Mouse (Mus musculus): Measurements from ENCODE around the gene Slc46a1. TPM values are rescaled to one million over a fixed set of nuclear protein-coding genes. Genes with fewer than 3 reads are reported as not detected.

Slc46a1 gene
- polyA plus RNA-seq, 1 experiment from 2014 or later = 15.7 TPM

GRCm38 (mm10) chr11:78495904-78496303 is 30.4 kb downstream of the Slc46a1 start:
- Histone ChIP-seq H3K4me2 (peak overlapping the region; percentile 91), H3K9ac (peak overlapping the region; percentile 96), H3K27ac (no peak overlapping the region), H3K27me3 (peaks cover 40% of the 10 kb centered on the region), H3K9me3 (replicated peaks) (no peaks in the 10 kb centered on the region), H3K36me3 (ENCODE audit: poor library complexity, severe bottlenecking) (no peaks in the 10 kb centered on the region), H3K4me1 (peaks cover 27% of the 10 kb centered on the region), H3K4me3 (peak overlapping the region; percentile 91)
- 7% methylated on average over 6 of the region's 6 CpGs for WGBS
- no peak for ATAC-seq

GRCm38 (mm10) chr11:78497071-78497541 is 31.6 kb downstream of the Slc46a1 start:
- WGBS = 0% methylated on average over 42 of the region's 44 CpGs
- peak overlapping the region; percentile 91 for H3K4me3 ChIP-seq
- no peaks in the 10 kb centered on the region for H3K9me3 ChIP-seq (replicated peaks)
- peak overlapping the region; percentile 91 for H3K4me2 ChIP-seq
- peaks cover 32% of the 10 kb centered on the region for H3K27me3 ChIP-seq
- ATAC-seq = peak; percentile 67
- no peaks in the 10 kb centered on the region for H3K36me3 ChIP-seq (ENCODE audit: poor library complexity, severe bottlenecking)
- peaks cover 21% of the 10 kb centered on the region for H3K4me1 ChIP-seq
- H3K27ac ChIP-seq = peak overlapping the region; percentile 88
- H3K9ac ChIP-seq = peak overlapping the region; percentile 96

GRCm38 (mm10) chr11:78497544-78498522 is 32.3 kb downstream of the Slc46a1 start, which contains the start of gene Sarm1:
Sarm1 (minus strand) TSS chr11:78497754.
- WGBS = 2% methylated on average over 35 of the region's 36 CpGs
- Histone ChIP-seq H3K4me1 (peaks cover 21% of the 10 kb centered on the region), H3K4me3 (peak within 1 kb of the TSS; percentile 91), H3K27ac (peak within 1 kb of the TSS; percentile 88), H3K9ac (peak within 1 kb of the TSS; percentile 96), H3K36me3 (ENCODE audit: poor library complexity, severe bottlenecking) (no peaks in the 10 kb centered on the region), H3K27me3 (peaks cover 32% of the 10 kb centered on the region), H3K4me2 (peak within 1 kb of the TSS; percentile 91), H3K9me3 (replicated peaks) (no peaks in the 10 kb centered on the region)
- peak; percentile 98 for ATAC-seq

DNA sequence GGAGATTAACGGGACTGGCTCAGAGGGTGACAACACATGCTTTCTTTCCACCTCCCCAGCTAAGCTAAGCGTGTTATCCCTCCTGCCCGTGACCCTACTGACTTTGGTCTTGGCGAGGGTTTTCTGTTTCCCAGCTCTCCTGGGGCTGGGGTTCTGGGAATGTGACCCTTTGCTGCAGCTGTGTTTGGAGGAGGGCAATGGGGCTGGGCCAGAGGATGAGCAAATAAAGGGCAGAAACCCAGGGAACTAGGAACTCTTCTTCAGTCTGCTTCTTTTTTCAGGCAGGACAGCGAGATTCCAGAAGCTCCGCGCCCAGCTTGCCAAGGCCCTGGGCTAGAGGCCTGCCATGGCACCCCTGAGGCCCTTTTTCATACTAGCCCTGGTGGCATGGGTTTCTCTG is 33.5 kb downstream of the Slc46a1 start, which contains the start of gene Vtn:
Gene Vtn (plus strand): TSS at position 88 of the 400 bp plus-strand sequence.
- peaks cover 21% of the 10 kb centered on the region for H3K4me1 ChIP-seq
- ATAC-seq = no peak

GRCm38 (mm10) chr11:78499543-78499942 is 34.0 kb downstream of the Slc46a1 start:
- Histone ChIP-seq H3K4me1 (peaks cover 21% of the 10 kb centered on the region), H3K4me3 (no peak overlapping the region; the same call in 1 of the 2 replicates), H3K4me2 (no peak overlapping the region), H3K36me3 (ENCODE audit: poor library complexity, severe bottlenecking) (no peaks in the 10 kb centered on the region), H3K27ac (no peak overlapping the region), H3K9ac (no peak overlapping the region), H3K9me3 (replicated peaks) (no peaks in the 10 kb centered on the region), H3K27me3 (peaks cover 30% of the 10 kb centered on the region)
- ATAC-seq = no peak
- WGBS = 48% methylated on average over 16 of the region's 16 CpGs

More for the DNA sequence above, 33.5 kb downstream of the Slc46a1 start, which contains the start of gene Vtn:
- H3K27ac ChIP-seq = peak within 1 kb of the TSS; percentile 88
- H3K9me3 ChIP-seq (replicated peaks) = no peaks in the 10 kb centered on the region
- peaks cover 32% of the 10 kb centered on the region for H3K27me3 ChIP-seq
- H3K4me3 ChIP-seq = peak within 1 kb of the TSS; percentile 91
- H3K9ac ChIP-seq = peak within 1 kb of the TSS; percentile 96
- H3K4me2 ChIP-seq = peak within 1 kb of the TSS; percentile 91
- H3K36me3 ChIP-seq (ENCODE audit: poor library complexity, severe bottlenecking) = no peaks in the 10 kb centered on the region
- 63% methylated on average over 7 of the region's 7 CpGs for WGBS

DNA sequence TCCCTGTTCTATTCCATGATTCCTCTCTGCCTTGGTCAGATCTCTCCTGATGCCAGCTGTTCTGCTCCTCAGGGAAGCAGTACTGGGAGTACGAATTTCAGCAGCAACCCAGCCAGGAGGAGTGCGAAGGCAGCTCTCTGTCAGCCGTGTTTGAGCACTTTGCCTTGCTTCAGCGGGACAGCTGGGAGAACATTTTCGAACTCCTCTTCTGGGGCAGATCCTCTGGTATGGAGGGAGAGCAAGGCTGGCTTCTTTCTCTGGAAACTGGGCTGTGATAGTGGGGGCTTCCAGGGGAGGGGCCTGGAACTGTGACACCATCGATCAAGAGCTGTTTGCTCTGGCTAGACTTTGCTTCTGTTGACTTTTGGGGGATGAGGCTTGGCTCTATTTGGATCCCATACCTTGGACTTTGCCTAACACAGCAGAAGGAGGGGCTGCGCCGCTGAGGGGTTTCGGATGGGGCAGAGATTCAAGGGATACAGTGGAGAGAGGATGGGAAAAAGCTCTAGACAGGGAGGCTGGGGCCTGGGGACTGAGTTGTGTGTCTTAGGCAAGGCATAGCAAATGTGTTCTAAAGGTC is 35.2 kb downstream of the Slc46a1 start:
- no peak for ATAC-seq
- no peak overlapping the region for H3K27ac ChIP-seq
- H3K36me3 ChIP-seq (ENCODE audit: poor library complexity, severe bottlenecking) = peaks cover 7% of the 10 kb centered on the region; the same call in 1 of the 2 replicates
- H3K27me3 ChIP-seq = peaks cover 23% of the 10 kb centered on the region
- no peak overlapping the region for H3K4me3 ChIP-seq
- peaks cover 18% of the 10 kb centered on the region for H3K4me1 ChIP-seq
- WGBS = 81% methylated on average over 9 of the region's 9 CpGs
- H3K4me2 ChIP-seq = no peak overlapping the region
- H3K9ac ChIP-seq = no peak overlapping the region
- H3K9me3 ChIP-seq (replicated peaks) = no peaks in the 10 kb centered on the region

GRCm38 (mm10) chr11:78501529-78501928 is 36.0 kb downstream of the Slc46a1 start:
- no peak for ATAC-seq
- Histone ChIP-seq H3K9me3 (replicated peaks) (no peaks in the 10 kb centered on the region), H3K4me3 (no peak overlapping the region), H3K27ac (no peak overlapping the region), H3K9ac (no peak overlapping the region), H3K36me3 (ENCODE audit: poor library complexity, severe bottlenecking) (peaks cover 15% of the 10 kb centered on the region), H3K27me3 (peaks cover 23% of the 10 kb centered on the region), H3K4me1 (peaks cover 10% of the 10 kb centered on the region), H3K4me2 (no peak overlapping the region)
- 82% methylated on average over 20 of the region's 20 CpGs for WGBS

- Histone ChIP-seq H3K27ac (no peak within 1 kb of the TSS), H3K4me3 (no peak within 1 kb of the TSS), H3K9ac (no peak within 1 kb of the TSS), H3K36me3 (ENCODE audit: poor library complexity, severe bottlenecking) (peaks cover 31% of the 10 kb centered on the region), H3K4me1 (peaks cover 3% of the 10 kb centered on the region; the same call in 1 of the 2 replicates), H3K4me2 (no peak within 1 kb of the TSS), H3K9me3 (replicated peaks) (no peaks in the 10 kb centered on the region), H3K27me3 (peaks cover 23% of the 10 kb centered on the region)
- WGBS = 67% methylated on average over 7 of the region's 7 CpGs
- no peak for ATAC-seq
These were observed 37.6 kb downstream of the Slc46a1 start, which contains the start of gene Sebox for GRCm38 (mm10) chr11:78502909-78503650. Sebox (plus strand) TSS chr11:78503447.

- Histone ChIP-seq H3K9me3 (replicated peaks) (no peaks in the 10 kb centered on the region), H3K4me2 (no peak overlapping the region), H3K4me3 (no peak overlapping the region), H3K4me1 (no peaks in the 10 kb centered on the region), H3K27ac (no peak overlapping the region), H3K36me3 (ENCODE audit: poor library complexity, severe bottlenecking) (peaks cover 40% of the 10 kb centered on the region), H3K9ac (no peak overlapping the region), H3K27me3 (peaks cover 7% of the 10 kb centered on the region; the same call in 1 of the 2 replicates)
- no peak for ATAC-seq
- WGBS = 83% methylated on average over 3 of the region's 3 CpGs
These were observed 39.9 kb downstream of the Slc46a1 start for GRCm38 (mm10) chr11:78505430-78505829.

DNA sequence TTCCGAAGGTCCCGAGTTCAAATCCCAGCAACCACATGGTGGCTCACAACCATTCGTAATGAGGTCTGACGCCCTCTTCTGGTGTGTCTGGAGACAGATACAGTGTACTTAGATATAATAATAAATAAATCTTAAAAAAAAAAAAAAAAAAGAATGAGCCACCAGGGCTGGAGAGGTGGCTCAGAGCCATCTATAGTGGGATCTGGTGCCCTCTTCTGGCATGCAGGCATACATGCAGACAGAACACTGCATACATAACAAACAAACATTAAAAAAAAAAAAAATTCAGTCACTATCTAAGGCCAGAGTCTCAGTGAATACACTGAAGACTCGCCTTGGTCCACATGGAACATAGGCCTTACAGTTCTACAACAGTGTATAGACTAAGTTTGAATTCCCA is 43.7 kb downstream of the Slc46a1 start:
- Histone ChIP-seq H3K9me3 (replicated peaks) (no peaks in the 10 kb centered on the region), H3K27ac (no peak overlapping the region), H3K4me1 (peaks cover 22% of the 10 kb centered on the region), H3K4me2 (no peak overlapping the region), H3K4me3 (no peak overlapping the region), H3K9ac (no peak overlapping the region), H3K27me3 (no peaks in the 10 kb centered on the region), H3K36me3 (ENCODE audit: poor library complexity, severe bottlenecking) (peaks cover 46% of the 10 kb centered on the region)
- 77% methylated on average over 5 of the region's 5 CpGs for WGBS
- ATAC-seq = no peak
